Mouse (Mus musculus) v-Abl transformed pro-B cells (cell line): ENCODE measurements around the gene Gm44596.
"Not testable (repeated sequence)": the region's sequence is repeated elsewhere in the genome, so short reads cannot be mapped to it uniquely, and the experiment has no call there.

Experiments used
- in situ Hi-C, 2 experiments: fragments of 400-800 bp; cut with MboI; formaldehyde crosslinking; loops; one replicate each; pipeline ENCODE4 v1.15.1; 2025; ENCODE audit not compliant: unreplicated experiment in 2 of 2

The Gm44596 gene

GRCm38 (mm10) chr6:128376371-128377085 lies 1.2 kb downstream of the Gm44596 start:
- in situ Hi-C loops = no loop called here

- in situ Hi-C loops = no loop called here
Measured at GRCm38 (mm10) chr6:128379636-128380035, 4.3 kb downstream of the Gm44596 start.

- in situ Hi-C loops = not testable (repeated sequence)
Measured at GRCm38 (mm10) chr6:128380594-128381167, 5.4 kb downstream of the Gm44596 start.

GRCm38 (mm10) chr6:128381254-128381653 lies 6.0 kb downstream of the Gm44596 start:
- in situ Hi-C loops = no loop called here

- in situ Hi-C loops = no loop called here
Measured at GRCm38 (mm10) chr6:128383752-128384151, 8.4 kb downstream of the Gm44596 start.

GRCm38 (mm10) chr6:128385026-128385425 lies 9.7 kb downstream of the Gm44596 start:
- in situ Hi-C loops = no loop called here

GRCm38 (mm10) chr6:128389185-128389584 lies 13.9 kb downstream of the Gm44596 start:
- in situ Hi-C loops = no loop called here

GRCm38 (mm10) chr6:128390683-128391082 lies 15.4 kb downstream of the Gm44596 start:
- in situ Hi-C loops = no loop called here

GRCm38 (mm10) chr6:128397574-128398261 lies 22.4 kb downstream of the Gm44596 start:
- in situ Hi-C loops = no loop called here

GRCm38 (mm10) chr6:128398996-128399395 lies 23.7 kb downstream of the Gm44596 start, which contains the start of gene Nrip2:
TSS of gene Nrip2 (plus strand) at chr6:128399296.
- in situ Hi-C loops = no loop called here

GRCm38 (mm10) chr6:128399421-128400185 lies 24.3 kb downstream of the Gm44596 start:
- in situ Hi-C loops = loop anchor here in 1 of 2 experiments (25.0 kb wide), 1 partner anchor 837 kb away; the partner anchor contains the start of gene Cracr2a

- in situ Hi-C loops = loop anchor here in 1 of 2 experiments (25.0 kb wide), 1 partner anchor 842 kb away; the partner anchor contains the start of gene Cracr2a
Measured at GRCm38 (mm10) chr6:128404708-128405107, 29.4 kb downstream of the Gm44596 start.

GRCm38 (mm10) chr6:128408544-128409125 lies 33.3 kb downstream of the Gm44596 start:
- in situ Hi-C loops = loop anchor here in 1 of 2 experiments (25.0 kb wide), 1 partner anchor 846 kb away; the partner anchor contains the start of gene Cracr2a

- in situ Hi-C loops = loop anchor here (5.0 to 25.0 kb wide), 3 partner anchors 48 to 848 kb away; partner anchors contain the start of genes Cracr2a (in 1 of the 2), Foxm1 (in 1 of the 2) and Rhno1 (in 1 of the 2)
Measured at GRCm38 (mm10) chr6:128410305-128410704, 35.0 kb downstream of the Gm44596 start.

GRCm38 (mm10) chr6:128411115-128411514 lies 35.8 kb downstream of the Gm44596 start:
- in situ Hi-C loops = loop anchor here (5.0 to 25.0 kb wide), 3 partner anchors 49 to 849 kb away; partner anchors contain the start of genes Cracr2a (in 1 of the 2), Foxm1 (in 1 of the 2) and Rhno1 (in 1 of the 2)

- in situ Hi-C loops = loop anchor here (5.0 to 25.0 kb wide), 2 partner anchors 54 to 854 kb away; partner anchors contain the start of genes Cracr2a (in 1 of the 2), Foxm1 (in 1 of the 2) and Rhno1 (in 1 of the 2)
Measured at GRCm38 (mm10) chr6:128416169-128416568, 40.9 kb downstream of the Gm44596 start.

GRCm38 (mm10) chr6:128418076-128418475 lies 42.8 kb downstream of the Gm44596 start:
- in situ Hi-C loops = loop anchor here (5.0 to 25.0 kb wide), 2 partner anchors 56 to 856 kb away; partner anchors contain the start of genes Cracr2a (in 1 of the 2), Foxm1 (in 1 of the 2) and Rhno1 (in 1 of the 2)

- in situ Hi-C loops = loop anchor here in 1 of 2 experiments (25.0 kb wide), 1 partner anchor 859 kb away; the partner anchor contains the start of gene Cracr2a
Measured at GRCm38 (mm10) chr6:128421036-128421435, 45.7 kb downstream of the Gm44596 start.

GRCm38 (mm10) chr6:128421480-128421879 lies 46.2 kb downstream of the Gm44596 start:
- in situ Hi-C loops = loop anchor here in 1 of 2 experiments (25.0 kb wide), 1 partner anchor 859 kb away; the partner anchor contains the start of gene Cracr2a
